Mouse (Mus musculus) myocyte (in vitro differentiated cells): Measurements from ENCODE around the gene Hirip3. TPM values are rescaled to one million over a fixed set of nuclear protein-coding genes. Genes with fewer than 3 reads are reported as not detected.

Source experiments
- H3K27me3 ChIP-seq: one replicate; pipeline ENCODE4 v1.6.1; 2011; ENCODE audit not compliant: control insufficient read depth, insufficient read depth, insufficient read length
- H3K36me3 ChIP-seq: one replicate; pipeline ENCODE4 v1.6.1; 2011; ENCODE audit not compliant: control insufficient read depth, insufficient read depth
- H3K4me2 ChIP-seq: one replicate; pipeline ENCODE4 v1.6.1; 2011; ENCODE audit warnings: low read depth, control low read depth
- H3K4me3 ChIP-seq: one replicate; pipeline ENCODE4 v1.5.1; 2011; ENCODE audit warnings: mild to moderate bottlenecking, control low read depth, moderate library complexity
- H3K79me2 ChIP-seq: one replicate; pipeline ENCODE4 v1.6.1; 2011; ENCODE audit not compliant: control insufficient read depth, insufficient read depth
- H3ac ChIP-seq: one replicate; pipeline ENCODE4 v1.6.1; 2011; ENCODE audit not compliant: control insufficient read depth, insufficient read length
- CEBPB ChIP-seq: IDR thresholded peaks from 2 replicates; pipeline ENCODE4 v1.6.1; 2011; ENCODE audit warnings: mild to moderate bottlenecking, moderate library complexity; ENCODE audit not compliant: poor library complexity, insufficient read depth, severe bottlenecking
- E2F4 ChIP-seq: IDR thresholded peaks from one replicate; pipeline ENCODE4 v1.6.1; 2011; ENCODE audit warnings: mild to moderate bottlenecking, control low read depth, moderate library complexity; ENCODE audit not compliant: insufficient read depth
- MAX ChIP-seq: IDR thresholded peaks from one replicate; pipeline ENCODE4 v1.6.1; 2011; ENCODE audit warnings: low read depth, mild to moderate bottlenecking, control low read depth
- MYOD1 ChIP-seq, 3 experiments: IDR thresholded peaks; one replicate each; pipeline ENCODE4 v1.6.1; 2011; ENCODE audit warnings: control low read depth in 2 of 3, low read depth in 2 of 3, mild to moderate bottlenecking in 2 of 3, moderate library complexity in 1 of 3; ENCODE audit not compliant: insufficient read length in 2 of 3, control insufficient read depth in 1 of 3
- MYOG ChIP-seq, 3 experiments: IDR thresholded peaks; one replicate each; pipeline ENCODE4 v1.6.1; 2011; ENCODE audit warnings: control low read depth in 2 of 3, low read depth in 2 of 3, mild to moderate bottlenecking in 2 of 3; ENCODE audit not compliant: insufficient read length in 2 of 3, control insufficient read depth in 1 of 3, insufficient read depth in 1 of 3
- POLR2A ChIP-seq: IDR thresholded peaks from one replicate; pipeline ENCODE4 v1.6.1; 2011; ENCODE audit warnings: low read depth, mild to moderate bottlenecking, control low read depth, moderate library complexity; ENCODE audit not compliant: insufficient read length
- POLR2AphosphoS2 ChIP-seq: IDR thresholded peaks from one replicate; pipeline ENCODE4 v1.6.1; 2011; ENCODE audit warnings: low read depth, control low read depth; ENCODE audit not compliant: insufficient read length
- REST ChIP-seq: IDR thresholded peaks from one replicate; pipeline ENCODE4 v1.6.1; 2011; ENCODE audit warnings: mild to moderate bottlenecking, control low read depth, moderate library complexity; ENCODE audit not compliant: insufficient read depth, insufficient read length
- SRF ChIP-seq: IDR thresholded peaks from one replicate; pipeline ENCODE4 v1.6.1; 2011; ENCODE audit warnings: low read depth; ENCODE audit not compliant: control insufficient read depth, insufficient read length
- TCF12 ChIP-seq: IDR thresholded peaks from one replicate; pipeline ENCODE4 v1.6.1; 2011; ENCODE audit warnings: mild to moderate bottlenecking, control low read depth; ENCODE audit not compliant: poor library complexity, insufficient read depth, severe bottlenecking
- TCF3 ChIP-seq: IDR thresholded peaks from one replicate; pipeline ENCODE4 v1.6.1; 2011; ENCODE audit warnings: low read depth, control low read depth; ENCODE audit not compliant: insufficient read length
- USF1 ChIP-seq: IDR thresholded peaks from one replicate; pipeline ENCODE4 v1.6.1; 2011; ENCODE audit warnings: low read depth, mild to moderate bottlenecking, control low read depth, moderate library complexity
- polyA plus RNA-seq: library from polyadenylated mRNA; unstranded; fragments of >200 nt; fragmentation: generic; extraction: Trizol; gene quantifications from one replicate; pipeline ENCODE4 v1.2.1, GENCODE M21; 2012; ENCODE audit warnings: missing spikeins

Gene Hirip3
- polyA plus RNA-seq, 1 experiment: 16.2 TPM

DNA sequence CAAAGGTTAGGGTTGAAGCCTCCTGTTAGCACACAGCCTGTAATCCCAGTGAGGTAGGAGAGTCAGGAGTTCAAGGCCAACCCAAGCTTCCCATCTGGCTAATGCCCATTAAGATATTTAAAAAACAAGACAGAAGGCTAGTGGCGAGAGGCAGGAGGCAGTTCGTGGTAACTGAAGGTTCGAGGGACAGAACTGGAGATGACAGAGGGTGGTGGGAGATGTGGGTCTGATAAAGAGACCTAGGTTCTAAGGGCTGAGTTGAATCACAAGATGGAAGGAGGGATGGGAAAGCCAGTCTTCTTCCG lies 14.7 kb upstream of the Hirip3 start, which contains the start of gene Doc2a:
Gene Doc2a, plus strand, starts transcription at position 301 of the 305 bp plus-strand sequence.
- no peak within 1 kb of the TSS for H3K4me2 ChIP-seq
- H3K79me2 ChIP-seq: no peaks in the 10 kb centered on the region
- no peak for TF ChIP-seq TCF12
- no peak for TF ChIP-seq E2F4
- TF ChIP-seq POLR2AphosphoS2: no peak
- TF ChIP-seq USF1: no peak
- TF ChIP-seq MYOG (IDR thresholded peaks at IDR 0.05; ENCODE audit: control insufficient read depth in 1 of 3, insufficient read depth in 1 of 3, insufficient read length in 2 of 3, low read depth in 2 of 3): no peak
- TF ChIP-seq REST: no peak
- no peak for TF ChIP-seq MYOD1 (IDR thresholded peaks at IDR 0.05; ENCODE audit: control insufficient read depth in 1 of 3, insufficient read length in 2 of 3, low read depth in 2 of 3)
- TF ChIP-seq TCF3: no peak
- no peak for TF ChIP-seq POLR2A
- no peak for TF ChIP-seq SRF
- H3K27me3 ChIP-seq: peaks cover 43% of the 10 kb centered on the region
- H3K4me3 ChIP-seq: no peak within 1 kb of the TSS
- no peak within 1 kb of the TSS for H3ac ChIP-seq
- no peaks in the 10 kb centered on the region for H3K36me3 ChIP-seq

DNA sequence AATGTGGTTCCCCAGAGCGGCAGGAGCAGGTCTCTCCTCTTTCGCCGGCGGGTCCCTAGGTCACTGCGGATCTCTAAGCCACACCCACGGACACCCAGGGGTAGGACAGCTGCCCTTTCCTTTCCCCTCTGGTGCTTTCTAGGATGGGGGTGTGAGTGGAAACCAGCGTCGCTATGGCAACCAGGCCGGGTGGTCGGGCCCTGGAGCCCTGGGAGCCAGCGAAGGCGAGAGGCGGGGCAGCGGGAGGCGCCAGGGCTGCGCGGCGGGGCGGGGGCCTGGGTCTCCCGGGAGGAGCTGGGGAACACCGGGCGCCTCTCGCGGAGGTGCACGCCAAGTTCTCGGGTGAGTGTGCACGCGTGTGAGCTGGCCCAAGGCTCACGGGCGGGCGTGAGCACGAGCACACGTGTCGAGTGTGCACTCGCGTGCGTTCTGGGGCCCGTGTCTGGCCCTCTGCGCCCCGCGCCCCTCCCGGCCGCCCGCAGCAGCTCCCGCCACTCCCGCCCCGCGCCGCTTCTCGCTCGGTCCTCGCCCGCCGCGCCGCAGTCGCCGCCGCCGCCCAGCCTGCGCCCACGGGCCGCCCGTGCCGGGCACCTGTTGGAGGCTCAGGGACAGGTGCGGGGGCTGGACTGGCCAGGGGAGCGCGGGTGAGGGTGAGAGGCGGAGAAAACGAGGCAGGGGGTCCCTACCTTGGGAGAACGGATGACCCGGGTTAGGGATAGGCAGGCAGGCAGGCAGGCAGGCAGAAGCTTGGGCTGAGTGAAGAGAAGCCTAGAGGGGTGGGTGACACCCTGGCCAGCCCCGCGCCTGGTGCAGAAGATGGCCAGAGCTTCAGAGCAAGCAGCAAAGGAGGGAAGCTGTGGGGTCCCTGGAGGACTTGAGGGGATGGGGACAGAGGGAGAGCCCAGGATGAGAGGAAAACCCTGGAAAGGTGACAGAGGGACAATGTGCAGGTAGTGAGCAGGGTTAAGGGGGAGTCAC lies 14.1 kb upstream of the Hirip3 start:
- no peak for TF ChIP-seq TCF12
- no peak for TF ChIP-seq POLR2AphosphoS2
- TF ChIP-seq USF1: no peak
- TF ChIP-seq MYOD1 (IDR thresholded peaks at IDR 0.05; ENCODE audit: control insufficient read depth in 1 of 3, insufficient read length in 2 of 3, low read depth in 2 of 3): peak in 1 of 3 experiments; percentile 39
- no peak for TF ChIP-seq REST
- peak in 1 of 3 experiments; percentile 35 for TF ChIP-seq MYOG (IDR thresholded peaks at IDR 0.05; ENCODE audit: control insufficient read depth in 1 of 3, insufficient read depth in 1 of 3, insufficient read length in 2 of 3, low read depth in 2 of 3)
- Histone ChIP-seq H3K79me2 (no peaks in the 10 kb centered on the region), H3ac (no peak overlapping the region), H3K36me3 (no peaks in the 10 kb centered on the region), H3K4me3 (no peak overlapping the region), H3K4me2 (no peak overlapping the region), H3K27me3 (peaks cover 37% of the 10 kb centered on the region)

DNA sequence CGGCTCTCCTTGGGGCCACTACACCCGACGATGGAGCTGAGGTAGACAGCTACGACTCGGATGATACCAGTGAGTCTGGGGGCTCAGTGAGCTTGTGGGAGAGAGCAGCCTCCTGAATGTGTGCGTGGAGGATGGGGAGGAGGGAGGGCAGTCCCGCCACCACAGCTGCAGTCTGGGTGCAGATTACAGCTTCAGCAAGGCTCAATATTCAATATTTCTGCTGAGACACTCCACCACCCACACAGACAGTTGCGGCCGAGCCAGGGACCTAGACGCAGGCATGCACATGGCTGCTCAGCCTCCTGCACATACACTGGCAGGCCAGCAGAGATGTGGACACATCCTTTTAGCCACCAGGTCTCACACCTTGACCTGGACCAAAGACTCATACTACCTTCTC lies 13.0 kb upstream of the Hirip3 start:
- no peaks in the 10 kb centered on the region for H3K79me2 ChIP-seq
- no peak for TF ChIP-seq MYOD1 (IDR thresholded peaks at IDR 0.05; ENCODE audit: control insufficient read depth in 1 of 3, insufficient read length in 2 of 3, low read depth in 2 of 3)
- no peak for TF ChIP-seq MAX
- TF ChIP-seq TCF12: no peak
- no peak for TF ChIP-seq E2F4
- TF ChIP-seq SRF: no peak
- no peak for TF ChIP-seq USF1
- no peak for TF ChIP-seq TCF3
- TF ChIP-seq POLR2AphosphoS2: no peak
- TF ChIP-seq POLR2A: no peak
- TF ChIP-seq CEBPB: no peak
- TF ChIP-seq MYOG (IDR thresholded peaks at IDR 0.05; ENCODE audit: control insufficient read depth in 1 of 3, insufficient read depth in 1 of 3, insufficient read length in 2 of 3, low read depth in 2 of 3): no peak
- H3K27me3 ChIP-seq: peaks cover 37% of the 10 kb centered on the region
- H3K36me3 ChIP-seq: peaks cover 5% of the 10 kb centered on the region
- no peak overlapping the region for H3ac ChIP-seq
- no peak overlapping the region for H3K4me3 ChIP-seq
- H3K4me2 ChIP-seq: no peak overlapping the region

DNA sequence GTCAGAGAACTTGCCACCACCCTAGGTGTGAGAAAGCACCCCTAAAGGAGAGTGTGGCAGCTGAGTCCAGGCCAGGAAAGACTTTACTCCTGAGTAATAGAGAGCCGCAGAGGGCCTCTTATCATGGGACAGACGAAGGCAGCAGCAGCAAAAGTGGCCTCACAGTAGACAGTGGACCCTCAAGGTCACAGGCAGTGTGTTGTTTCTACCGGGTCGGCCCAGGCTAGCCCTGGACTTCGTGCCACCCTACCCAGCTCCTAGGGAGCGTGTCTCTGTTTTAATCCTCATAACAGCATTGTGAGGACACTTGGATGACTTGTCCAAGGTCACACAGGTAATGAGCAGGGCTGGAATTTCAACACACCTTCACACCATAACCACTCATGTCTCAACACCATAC lies 11.6 kb upstream of the Hirip3 start:
- no peaks in the 10 kb centered on the region for H3K79me2 ChIP-seq
- TF ChIP-seq MAX: no peak
- TF ChIP-seq MYOG (IDR thresholded peaks at IDR 0.05; ENCODE audit: control insufficient read depth in 1 of 3, insufficient read depth in 1 of 3, insufficient read length in 2 of 3, low read depth in 2 of 3): no peak
- no peak for TF ChIP-seq POLR2A
- no peak for TF ChIP-seq SRF
- no peak for TF ChIP-seq TCF3
- no peak for TF ChIP-seq USF1
- TF ChIP-seq MYOD1 (IDR thresholded peaks at IDR 0.05; ENCODE audit: control insufficient read depth in 1 of 3, insufficient read length in 2 of 3, low read depth in 2 of 3): no peak
- TF ChIP-seq E2F4: no peak
- TF ChIP-seq CEBPB: no peak
- TF ChIP-seq TCF12: no peak
- TF ChIP-seq POLR2AphosphoS2: no peak
- H3K36me3 ChIP-seq: peaks cover 8% of the 10 kb centered on the region
- peaks cover 26% of the 10 kb centered on the region for H3K27me3 ChIP-seq
- H3ac ChIP-seq: no peak overlapping the region
- no peak overlapping the region for H3K4me2 ChIP-seq
- H3K4me3 ChIP-seq: no peak overlapping the region

DNA sequence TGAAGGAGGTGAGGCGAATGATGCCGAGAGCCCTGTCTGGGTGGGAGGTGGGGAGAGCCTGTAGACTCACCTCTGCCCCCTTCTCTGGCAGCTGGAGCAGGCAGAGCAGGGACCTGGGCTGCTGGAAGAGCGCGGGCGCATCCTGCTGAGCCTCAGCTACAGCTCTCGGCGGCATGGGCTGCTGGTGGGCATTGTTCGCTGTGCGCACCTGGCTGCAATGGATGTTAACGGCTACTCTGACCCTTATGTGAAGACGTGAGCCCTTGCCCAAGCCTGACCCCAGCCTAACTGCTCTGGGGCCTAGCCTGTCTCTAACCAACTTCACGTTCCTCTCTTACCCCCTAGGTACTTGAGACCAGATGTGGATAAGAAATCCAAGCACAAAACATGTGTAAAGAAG lies 10.6 kb upstream of the Hirip3 start:
- no peak for TF ChIP-seq CEBPB
- peak; percentile 22 for TF ChIP-seq POLR2A
- peak; percentile 92 for TF ChIP-seq POLR2AphosphoS2
- Histone ChIP-seq H3K4me2 (no peak overlapping the region), H3K27me3 (peaks cover 22% of the 10 kb centered on the region), H3ac (no peak overlapping the region), H3K36me3 (peaks cover 8% of the 10 kb centered on the region), H3K79me2 (no peaks in the 10 kb centered on the region), H3K4me3 (no peak overlapping the region)
